Mouse (Mus musculus) midbrain, embryonic 13.5 days (tissue): Measurements from ENCODE around the gene Phf7. TPM values are rescaled to one million over a fixed set of nuclear protein-coding genes. Genes with fewer than 3 reads are reported as not detected.
A peak's percentile ranks its signal among the peaks of the same experiment; 100 is the strongest.

Experiments used
- ATAC-seq: fragments of 200-750 bp; cut with Nextera tagmentation; 2 replicates; pipeline ENCODE4 v1.8.0; 2017; ENCODE audit warnings: mild to moderate bottlenecking, moderate TSS enrichment, moderate library complexity
- H3K27ac ChIP-seq: fragments of 300-500 bp; sonication (generic); 2 replicates; pipeline ENCODE4 v1.5.1; 2015; ENCODE audit warnings: inconsistent platforms, mild to moderate bottlenecking, moderate library complexity
- H3K27me3 ChIP-seq: fragments of 300-500 bp; sonication (generic); 2 replicates; pipeline ENCODE4 v1.6.1; 2015; ENCODE audit warnings: mild to moderate bottlenecking, inconsistent platforms
- H3K36me3 ChIP-seq: fragments of 300-500 bp; sonication (generic); 2 replicates; pipeline ENCODE4 v1.6.1; 2015; ENCODE audit warnings: mild to moderate bottlenecking, inconsistent platforms
- H3K4me1 ChIP-seq: fragments of 300-500 bp; sonication (generic); replicated peaks from 2 replicates; pipeline ENCODE4 v1.6.1; 2015; ENCODE audit warnings: inconsistent platforms
- H3K4me2 ChIP-seq: fragments of 300-500 bp; sonication (generic); replicated peaks from 2 replicates; pipeline ENCODE4 v1.6.1; 2015; ENCODE audit warnings: moderate library complexity, mild to moderate bottlenecking, inconsistent platforms
- H3K4me3 ChIP-seq: fragments of 300-500 bp; sonication (generic); replicated peaks from 2 replicates; pipeline ENCODE4 v1.5.1; 2015; ENCODE audit warnings: mild to moderate bottlenecking, inconsistent platforms
- H3K9ac ChIP-seq: fragments of 300-500 bp; sonication (generic); replicated peaks from 2 replicates; pipeline ENCODE4 v1.6.1; 2015; ENCODE audit warnings: mild to moderate bottlenecking, inconsistent platforms
- H3K9me3 ChIP-seq: fragments of 300-500 bp; sonication (generic); 2 replicates; pipeline ENCODE4 v1.6.1; 2016; ENCODE audit warnings: mild to moderate bottlenecking, inconsistent platforms
- WGBS: fragments of 180-500 bp; shearing (Covaris S2); methylation state at CpG from one replicate; pipeline ENCODE4 v1.1.7; 2015; 5-methylcytosine and 5-hydroxymethylcytosine counted together
- polyA plus RNA-seq: library from polyadenylated mRNA; unstranded; fragments of >200 nt; fragmentation: Nextera tagmentation; extraction: Ambion mirVana; gene quantifications from 2 replicates; pipeline ENCODE4 v1.2.1, GENCODE M21; 2015

Gene Phf7
- polyA plus RNA-seq = 12.7 and 13.2 TPM in 2 replicates

DNA sequence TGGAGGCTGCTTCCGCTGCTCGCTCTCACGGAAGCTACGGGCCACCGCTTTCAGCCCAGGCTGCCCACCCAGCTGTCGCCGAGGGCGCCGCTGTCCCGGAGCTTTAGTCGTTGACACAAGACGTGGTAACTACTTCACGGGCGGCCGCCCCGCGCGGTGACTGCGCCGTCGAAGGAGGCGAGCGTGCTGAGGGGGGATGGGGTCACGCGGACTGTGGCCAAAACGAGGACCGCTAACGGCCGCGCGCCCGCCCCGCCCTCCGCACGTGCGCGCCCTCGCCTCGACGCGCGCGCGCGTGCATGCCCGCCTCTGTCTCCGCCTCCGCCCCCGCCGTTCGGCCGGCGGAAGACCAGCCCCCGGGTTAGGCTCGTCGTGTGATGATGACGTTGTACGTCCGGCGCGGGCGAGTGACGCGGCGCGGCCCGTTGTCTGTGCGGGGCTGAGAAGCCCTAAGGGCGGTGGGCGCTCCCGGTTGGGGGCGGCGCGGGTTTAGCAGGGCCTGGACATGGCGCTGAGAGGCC is at the start of gene Phf7, which contains the start of gene Bap1:
TSS of gene Phf7 (minus strand) at position 234 of the 521 bp plus-strand sequence.
TSS of gene Bap1 (plus strand) at position 367 of the 521 bp plus-strand sequence.
- ATAC-seq = peak; percentile 93
- H3K4me2 ChIP-seq = peak within 1 kb of the TSS; percentile 86
- H3K27me3 ChIP-seq = no peaks in the 10 kb centered on the region
- H3K4me1 ChIP-seq = peaks cover 19% of the 10 kb centered on the region
- H3K27ac ChIP-seq = peak within 1 kb of the TSS; percentile 93
- peaks cover 34% of the 10 kb centered on the region for H3K36me3 ChIP-seq
- under 1% methylated on average over 75 of the region's 75 CpGs for WGBS
- H3K9me3 ChIP-seq = no peaks in the 10 kb centered on the region
- peak within 1 kb of the TSS; percentile 98 for H3K9ac ChIP-seq
- peak within 1 kb of the TSS; percentile 86 for H3K4me3 ChIP-seq

DNA sequence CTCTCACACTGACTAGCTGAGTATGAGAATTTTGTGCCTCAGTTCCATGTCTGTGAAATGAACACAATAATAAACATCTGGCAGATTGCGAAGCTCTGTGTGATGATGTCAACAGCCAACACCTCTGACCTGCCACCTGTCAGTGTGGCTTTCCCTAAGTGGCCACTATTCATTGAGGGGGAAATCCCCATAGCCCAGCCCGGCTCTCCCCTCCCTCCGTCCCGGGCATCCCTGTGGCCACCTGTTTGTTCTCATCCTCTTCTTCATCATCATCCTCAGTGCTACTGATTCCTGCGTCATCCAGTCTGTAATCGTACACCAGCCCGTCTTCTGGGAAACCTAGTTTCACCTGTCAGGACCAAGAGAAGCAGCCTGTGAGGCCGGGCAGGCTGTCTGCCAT is 34.6 kb upstream of the Phf7 start:
- H3K9ac ChIP-seq = no peak overlapping the region
- no peaks in the 10 kb centered on the region for H3K27me3 ChIP-seq
- no peaks in the 10 kb centered on the region for H3K9me3 ChIP-seq
- ATAC-seq = no peak
- no peak overlapping the region for H3K4me3 ChIP-seq
- 90% methylated on average over 8 of the region's 8 CpGs for WGBS
- no peak overlapping the region for H3K4me2 ChIP-seq
- H3K27ac ChIP-seq = no peak overlapping the region
- no peaks in the 10 kb centered on the region for H3K4me1 ChIP-seq
- H3K36me3 ChIP-seq = no peaks in the 10 kb centered on the region

DNA sequence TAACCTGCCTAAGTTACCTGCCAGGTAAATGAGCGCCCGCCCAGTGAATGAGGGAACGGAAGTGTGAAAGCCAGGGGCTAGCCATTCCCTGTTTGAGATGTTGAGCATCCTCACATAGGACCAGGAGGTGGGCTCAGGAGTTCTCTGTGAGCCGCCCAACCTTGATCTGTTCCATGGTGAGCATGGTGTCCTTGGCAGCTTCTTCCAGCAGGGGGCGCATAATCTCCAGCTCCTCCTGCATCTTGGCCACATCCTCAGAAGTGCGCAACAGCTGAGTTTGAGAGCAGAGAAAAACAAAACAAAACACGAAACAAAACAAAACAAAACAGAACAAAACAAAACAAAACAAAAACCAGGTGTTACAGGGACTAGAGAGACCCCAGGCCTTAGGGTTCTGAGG is 21.0 kb upstream of the Phf7 start:
- Histone ChIP-seq H3K27ac (no peak overlapping the region), H3K4me2 (no peak overlapping the region), H3K27me3 (no peaks in the 10 kb centered on the region), H3K9ac (no peak overlapping the region), H3K9me3 (no peaks in the 10 kb centered on the region), H3K4me1 (peaks cover 29% of the 10 kb centered on the region), H3K36me3 (no peaks in the 10 kb centered on the region), H3K4me3 (no peak overlapping the region)
- 0 out of 2 replicates have a peak, but pooled peaks have one; percentile 7 for ATAC-seq
- 29% methylated on average over 7 of the region's 7 CpGs for WGBS

DNA sequence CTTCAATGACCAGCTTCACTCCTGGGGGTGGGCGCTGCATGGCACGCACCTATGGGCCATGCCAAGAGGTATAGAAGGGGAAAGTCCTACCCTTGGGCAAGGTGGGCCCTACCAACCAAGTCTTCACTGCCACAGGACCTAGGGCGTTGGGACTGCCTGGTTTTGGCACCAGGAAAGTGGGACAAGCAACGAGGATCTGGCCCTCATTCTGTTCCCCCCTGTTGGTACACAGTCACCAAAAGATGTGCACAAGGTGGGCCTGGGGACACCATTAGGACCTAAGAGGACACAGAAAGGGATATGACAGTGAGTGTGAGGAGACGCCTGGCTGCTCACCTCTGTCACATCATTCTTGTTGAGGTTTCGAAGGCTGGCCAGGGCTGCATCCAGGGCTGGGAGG is 20.0 kb upstream of the Phf7 start:
- WGBS = 88% methylated on average over 6 of the region's 6 CpGs
- Histone ChIP-seq H3K36me3 (no peaks in the 10 kb centered on the region), H3K9me3 (no peaks in the 10 kb centered on the region), H3K4me3 (no peak overlapping the region), H3K4me1 (peaks cover 29% of the 10 kb centered on the region), H3K27ac (no peak overlapping the region), H3K27me3 (no peaks in the 10 kb centered on the region), H3K9ac (no peak overlapping the region), H3K4me2 (no peak overlapping the region)
- ATAC-seq = no peak

DNA sequence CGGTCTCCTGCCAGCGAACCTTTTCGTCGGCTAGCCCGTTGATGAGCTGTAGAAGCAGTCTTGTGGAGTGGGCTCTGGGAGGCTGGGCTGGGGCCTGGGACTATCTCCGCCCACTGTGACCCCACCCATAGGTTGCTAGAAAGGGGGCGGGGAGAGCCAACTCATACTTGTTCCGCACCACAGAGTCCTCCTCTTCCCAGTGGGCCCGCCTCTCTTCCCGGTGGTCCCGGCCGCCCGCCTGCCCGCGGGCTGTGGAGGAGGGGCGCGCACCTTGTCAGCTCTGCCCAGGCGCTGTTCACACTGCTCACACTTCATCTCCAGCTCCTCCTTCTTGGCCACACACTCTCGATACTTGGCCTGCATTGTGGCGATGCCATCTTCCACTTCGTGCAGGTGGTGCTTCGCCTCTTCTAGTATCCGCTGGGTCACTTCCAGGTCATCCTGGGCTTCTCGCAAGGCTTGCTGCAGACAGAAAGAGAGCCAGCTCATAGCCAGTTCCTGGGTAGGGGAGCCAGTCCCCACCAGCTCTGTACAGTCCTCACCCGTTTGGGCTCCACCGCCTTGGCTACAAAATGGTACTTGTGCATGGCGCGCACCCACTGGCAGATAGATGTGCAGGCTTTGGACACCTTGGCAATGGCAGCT is 18.5 kb upstream of the Phf7 start:
- peak overlapping the region; percentile 50 for H3K4me2 ChIP-seq
- 14% methylated on average over 28 of the region's 28 CpGs for WGBS
- H3K4me3 ChIP-seq = peak overlapping the region; percentile 27
- H3K27ac ChIP-seq = peak overlapping the region; percentile 83
- no peaks in the 10 kb centered on the region for H3K9me3 ChIP-seq
- no peaks in the 10 kb centered on the region; the same call in 1 of the 2 replicates for H3K36me3 ChIP-seq
- no peaks in the 10 kb centered on the region for H3K27me3 ChIP-seq
- peak overlapping the region; percentile 30 for H3K9ac ChIP-seq
- peak; percentile 57 for ATAC-seq
- H3K4me1 ChIP-seq = peaks cover 29% of the 10 kb centered on the region

DNA sequence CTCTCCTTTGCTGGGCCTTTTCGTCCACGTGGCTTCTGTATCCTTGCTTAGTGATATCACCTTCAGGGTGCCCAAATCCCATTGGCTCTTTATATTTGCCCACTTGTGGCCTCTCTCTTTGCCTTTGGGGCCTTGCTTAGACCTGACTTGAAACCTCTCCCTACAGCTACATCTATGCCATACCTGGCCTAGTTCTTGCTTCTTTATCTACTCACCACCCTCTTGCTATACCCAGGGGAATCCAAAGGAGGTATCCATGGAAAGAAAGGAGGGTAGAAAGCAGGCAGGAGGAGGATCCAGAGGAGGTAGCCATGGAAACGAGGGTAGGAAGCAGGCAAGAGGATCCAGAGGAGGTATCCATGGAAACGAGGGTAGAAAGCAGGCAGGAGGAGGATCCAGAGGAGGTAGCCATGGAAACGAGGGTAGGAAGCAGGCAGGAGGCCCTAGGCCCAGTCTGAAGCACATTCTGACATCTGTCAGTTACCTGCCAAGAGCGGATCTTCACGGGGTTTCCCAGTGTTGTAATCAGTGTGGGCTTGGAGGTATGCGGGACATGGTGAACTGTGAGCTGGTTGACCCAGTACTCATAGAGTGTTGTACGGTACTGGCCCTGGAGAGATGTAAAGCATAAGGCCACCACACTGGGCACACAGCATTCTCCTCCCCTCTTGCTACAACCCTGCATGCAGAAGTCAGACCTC is 17.3 kb upstream of the Phf7 start:
- Histone ChIP-seq H3K4me3 (peak overlapping the region; percentile 27), H3K9ac (no peak overlapping the region), H3K27ac (peak overlapping the region; percentile 83), H3K4me1 (peaks cover 29% of the 10 kb centered on the region), H3K4me2 (peak overlapping the region; percentile 50), H3K27me3 (no peaks in the 10 kb centered on the region), H3K36me3 (peaks cover 2% of the 10 kb centered on the region; the same call in 1 of the 2 replicates), H3K9me3 (no peaks in the 10 kb centered on the region)
- ATAC-seq = peak; percentile 73
- 19% methylated on average over 9 of the region's 9 CpGs for WGBS

DNA sequence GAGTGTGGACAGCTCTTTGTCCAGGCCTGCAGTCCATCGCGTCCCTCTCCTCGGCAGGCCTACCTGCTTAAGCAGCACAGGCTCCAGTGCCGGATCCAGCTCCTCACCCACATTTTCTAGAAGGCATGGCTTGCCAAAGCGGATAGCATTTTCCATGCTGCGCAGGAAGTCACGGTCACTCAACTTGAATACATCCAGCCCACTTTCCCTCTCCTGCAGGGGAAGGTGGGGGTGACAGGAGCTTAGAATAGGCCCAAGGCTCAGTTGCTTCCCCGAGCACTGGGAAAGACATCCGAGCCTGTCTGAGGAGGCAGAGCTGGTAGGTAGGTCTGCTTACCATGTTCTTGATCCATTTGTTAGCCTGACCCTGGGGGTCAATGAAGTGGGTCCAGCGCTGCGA is 16.5 kb upstream of the Phf7 start:
- WGBS = 88% methylated on average over 11 of the region's 11 CpGs

DNA sequence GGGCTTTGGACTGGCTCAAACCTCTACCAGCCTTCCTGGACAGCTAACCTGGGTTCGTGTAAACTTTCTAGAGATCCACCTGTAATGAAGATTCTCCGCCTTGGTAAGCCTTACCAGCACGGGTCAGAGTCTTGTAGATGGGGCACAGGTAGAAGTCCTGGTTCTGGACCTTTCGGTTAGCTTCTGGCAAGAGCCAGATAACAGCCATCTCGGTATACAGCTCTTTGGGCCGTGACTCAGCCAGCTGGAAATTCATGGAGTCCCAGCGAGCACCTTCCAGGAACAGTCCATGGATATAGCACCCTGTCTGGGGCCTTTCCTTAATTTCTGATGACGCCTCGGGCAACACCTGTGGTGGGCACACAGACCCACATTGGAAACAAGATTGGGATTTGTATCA is 9.8 kb upstream of the Phf7 start:
- Histone ChIP-seq H3K4me2 (no peak overlapping the region), H3K4me3 (no peak overlapping the region), H3K27me3 (no peaks in the 10 kb centered on the region), H3K27ac (no peak overlapping the region), H3K36me3 (peaks cover 76% of the 10 kb centered on the region), H3K9me3 (no peaks in the 10 kb centered on the region), H3K4me1 (no peaks in the 10 kb centered on the region), H3K9ac (no peak overlapping the region)
- WGBS = 95% methylated on average over 9 of the region's 9 CpGs
- ATAC-seq = no peak

More for the DNA sequence above, 16.5 kb upstream of the Phf7 start:
- Histone ChIP-seq H3K9me3 (no peaks in the 10 kb centered on the region), H3K27me3 (no peaks in the 10 kb centered on the region), H3K4me3 (no peak overlapping the region), H3K36me3 (peaks cover 9% of the 10 kb centered on the region), H3K4me1 (peaks cover 29% of the 10 kb centered on the region), H3K9ac (no peak overlapping the region), H3K27ac (peak overlapping the region; percentile 83), H3K4me2 (no peak overlapping the region)
- ATAC-seq = no peak

DNA sequence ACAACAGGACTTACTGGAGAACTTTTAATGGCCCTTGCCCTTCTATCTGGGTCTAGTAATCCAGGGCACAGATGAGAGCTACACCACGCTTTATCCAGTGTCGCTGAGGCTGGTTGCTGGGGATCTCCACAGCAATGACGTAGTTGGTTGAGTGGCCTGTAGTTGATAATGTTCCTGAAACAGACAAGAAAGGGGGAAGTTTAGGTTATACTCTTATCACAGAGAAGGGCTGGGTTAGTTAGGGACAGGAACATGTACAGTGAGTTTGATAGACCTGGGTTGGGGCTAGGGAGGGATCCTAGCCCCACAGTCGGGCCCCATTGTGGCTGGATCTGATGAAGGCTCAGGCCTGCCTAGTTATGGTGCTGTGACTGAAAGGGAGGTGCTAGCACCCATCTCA is 9.3 kb upstream of the Phf7 start:
- WGBS = 97% methylated on average over 4 of the region's 4 CpGs
- no peak overlapping the region for H3K4me3 ChIP-seq
- no peak for ATAC-seq
- H3K27ac ChIP-seq = no peak overlapping the region
- no peaks in the 10 kb centered on the region for H3K27me3 ChIP-seq
- H3K9me3 ChIP-seq = no peaks in the 10 kb centered on the region
- H3K9ac ChIP-seq = no peak overlapping the region
- H3K36me3 ChIP-seq = peaks cover 81% of the 10 kb centered on the region
- no peaks in the 10 kb centered on the region for H3K4me1 ChIP-seq
- no peak overlapping the region for H3K4me2 ChIP-seq

DNA sequence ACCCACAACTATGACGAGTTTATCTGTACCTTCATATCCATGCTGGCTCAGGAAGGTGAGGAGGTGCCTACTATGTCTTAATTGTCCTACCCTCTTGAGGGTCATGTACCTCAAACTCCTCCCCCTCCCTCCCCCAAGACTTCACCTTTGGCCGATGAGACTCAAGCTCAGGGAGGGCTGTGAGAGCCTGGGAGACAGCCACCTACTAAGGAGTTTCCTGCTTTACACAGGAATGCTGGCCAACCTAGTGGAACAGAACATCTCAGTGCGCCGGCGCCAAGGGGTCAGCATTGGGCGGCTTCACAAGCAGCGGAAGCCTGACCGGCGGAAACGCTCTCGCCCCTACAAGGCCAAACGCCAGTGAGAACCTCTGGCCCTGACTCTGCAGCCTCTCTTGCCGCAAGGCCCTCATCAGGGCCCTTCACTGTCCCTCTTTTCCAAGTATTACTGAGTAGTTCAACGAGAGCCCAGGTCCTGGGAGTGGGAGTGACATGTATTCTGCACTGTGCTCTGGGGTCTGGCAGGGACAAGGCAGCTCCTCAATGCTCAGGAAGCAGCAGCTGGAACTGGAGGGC is 7.4 kb upstream of the Phf7 start:
- H3K9ac ChIP-seq = no peak overlapping the region
- no peak for ATAC-seq
- WGBS = 95% methylated on average over 14 of the region's 14 CpGs
- H3K4me1 ChIP-seq = no peaks in the 10 kb centered on the region
- H3K27ac ChIP-seq = no peak overlapping the region
- peaks cover 98% of the 10 kb centered on the region for H3K36me3 ChIP-seq
- H3K9me3 ChIP-seq = no peaks in the 10 kb centered on the region
- no peaks in the 10 kb centered on the region for H3K27me3 ChIP-seq
- H3K4me2 ChIP-seq = no peak overlapping the region
- H3K4me3 ChIP-seq = no peak overlapping the region

DNA sequence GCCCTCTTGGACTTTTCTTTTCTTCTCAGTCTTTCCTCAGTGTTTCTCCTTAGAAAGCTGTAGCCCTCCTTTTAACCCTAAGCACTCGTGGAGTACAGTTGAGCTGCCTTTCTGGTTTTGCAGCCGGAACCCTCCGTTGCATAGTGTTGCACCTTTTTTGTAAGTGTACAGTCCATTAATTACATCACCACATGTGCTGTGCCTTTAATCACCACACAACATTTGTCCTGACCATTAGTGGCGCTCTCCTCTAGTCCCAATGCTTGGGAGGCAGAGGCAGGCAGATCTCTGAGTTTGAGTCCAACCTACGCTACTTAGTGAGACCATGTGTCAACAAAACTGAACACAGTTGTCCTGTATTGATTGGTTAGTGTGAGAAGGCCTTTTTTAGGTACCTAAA is 974 bp upstream of the Phf7 start:
- H3K27ac ChIP-seq = 0 out of 2 replicates have a peak overlapping the region, but pooled peaks have one; percentile 93
- peak overlapping the region; percentile 86 for H3K4me3 ChIP-seq
- peaks cover 19% of the 10 kb centered on the region for H3K4me1 ChIP-seq
- 91% methylated on average over 5 of the region's 5 CpGs for WGBS
- H3K36me3 ChIP-seq = peaks cover 43% of the 10 kb centered on the region
- H3K4me2 ChIP-seq = peak overlapping the region; percentile 86
- H3K9me3 ChIP-seq = no peaks in the 10 kb centered on the region
- H3K27me3 ChIP-seq = no peaks in the 10 kb centered on the region
- H3K9ac ChIP-seq = peak overlapping the region; percentile 98
- no peak for ATAC-seq

DNA sequence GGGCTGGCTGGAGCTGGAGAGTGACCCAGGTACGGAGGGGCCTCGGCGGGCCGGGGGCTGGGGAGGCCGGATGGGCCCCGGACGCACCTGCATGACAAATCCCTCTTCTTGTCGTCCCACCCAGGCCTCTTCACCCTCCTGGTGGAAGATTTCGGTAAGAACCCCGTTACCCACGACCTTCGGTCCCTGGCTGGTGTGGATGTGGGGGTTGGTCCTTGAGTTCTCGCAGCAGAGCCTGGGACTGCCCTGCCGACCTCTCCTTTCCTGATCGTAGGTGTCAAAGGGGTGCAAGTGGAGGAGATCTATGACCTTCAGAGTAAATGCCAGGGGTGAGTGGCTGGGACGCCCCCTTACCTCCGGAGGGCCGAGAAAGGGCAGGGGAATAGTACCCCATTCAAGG is 509 bp upstream of the Phf7 start:
- Histone ChIP-seq H3K27me3 (no peaks in the 10 kb centered on the region), H3K4me3 (peak overlapping the region; percentile 86), H3K36me3 (peaks cover 38% of the 10 kb centered on the region), H3K4me1 (peaks cover 19% of the 10 kb centered on the region), H3K27ac (peak overlapping the region; percentile 93; the same call in 1 of the 2 replicates), H3K9me3 (no peaks in the 10 kb centered on the region), H3K9ac (peak overlapping the region; percentile 98), H3K4me2 (peak overlapping the region; percentile 86)
- no peak; the same call in 1 of the 2 replicates for ATAC-seq
- 2% methylated on average over 18 of the region's 18 CpGs for WGBS
